Mouse (Mus musculus) testis, adult 2 months (tissue): ENCODE data around the gene Pheta2. TPM values are rescaled to one million over a fixed set of nuclear protein-coding genes. Genes with fewer than 3 reads are reported as not detected.

Source experiments
- H3K27ac ChIP-seq: fragments of 200-500 bp; 2 replicates; pipeline ENCODE4 v1.5.1; 2012; ENCODE audit warnings: low read depth, low read length; ENCODE audit not compliant: control insufficient read depth, insufficient read depth
- H3K27me3 ChIP-seq: fragments of 200-500 bp; 2 replicates; pipeline ENCODE4 v1.6.1; 2012; ENCODE audit warnings: mild to moderate bottlenecking, low read length, moderate library complexity; ENCODE audit not compliant: control insufficient read depth, insufficient read depth
- H3K36me3 ChIP-seq: fragments of 200-500 bp; 2 replicates; pipeline ENCODE4 v1.6.1; 2012; ENCODE audit warnings: mild to moderate bottlenecking, low read length; ENCODE audit not compliant: control insufficient read depth, insufficient read depth
- H3K4me1 ChIP-seq: fragments of 200-500 bp; 2 replicates; pipeline ENCODE4 v1.6.1; 2012; ENCODE audit warnings: low read length; ENCODE audit not compliant: control insufficient read depth, insufficient read depth
- H3K4me3 ChIP-seq: fragments of 200-500 bp; 2 replicates; pipeline ENCODE4 v1.5.1; 2012; ENCODE audit warnings: low read depth, mild to moderate bottlenecking, low read length, moderate library complexity, mixed read lengths; ENCODE audit not compliant: control insufficient read depth
- CTCF ChIP-seq: fragments of 200-500 bp; IDR thresholded peaks from 2 replicates; pipeline ENCODE4 v1.5.1; 2012; ENCODE audit warnings: low read depth, mild to moderate bottlenecking, inconsistent platforms, low read length, moderate library complexity; ENCODE audit not compliant: control insufficient read depth, insufficient read depth, insufficient replicate concordance
- POLR2A ChIP-seq: fragments of 200-500 bp; IDR thresholded peaks from 2 replicates; pipeline ENCODE4 v1.6.1; 2012; ENCODE audit warnings: low read depth, mild to moderate bottlenecking, inconsistent platforms, low read length, moderate library complexity; ENCODE audit not compliant: control insufficient read depth
- polyA plus RNA-seq: library from polyadenylated mRNA; depleted of rRNA; stranded (reverse); fragments of >200 nt; gene quantifications from 2 replicates; pipeline ENCODE4 v1.2.3, GENCODE M21; 2012

Gene Pheta2
- polyA plus RNA-seq, 1 experiment = 5.5 TPM

- Histone ChIP-seq H3K4me3 (no peak overlapping the region), H3K27ac (no peak overlapping the region), H3K4me1 (no peaks in the 10 kb centered on the region), H3K36me3 (no peaks in the 10 kb centered on the region), H3K27me3 (no peaks in the 10 kb centered on the region)
- TF ChIP-seq CTCF (no peak), POLR2A (no peak)
Measured at GRCm38 (mm10) chr15:82308416-82308815, 30.3 kb upstream of the Pheta2 start.

GRCm38 (mm10) chr15:82317839-82318238, 20.9 kb upstream of the Pheta2 start:
- H3K27me3 ChIP-seq = no peaks in the 10 kb centered on the region
- TF ChIP-seq POLR2A (no peak), CTCF (no peak)

GRCm38 (mm10) chr15:82319613-82320012, 19.1 kb upstream of the Pheta2 start:
- H3K27me3 ChIP-seq = no peaks in the 10 kb centered on the region
- no peaks in the 10 kb centered on the region for H3K4me1 ChIP-seq
- no peaks in the 10 kb centered on the region for H3K36me3 ChIP-seq
- no peak overlapping the region for H3K4me3 ChIP-seq
- TF ChIP-seq CTCF = no peak
- no peak for TF ChIP-seq POLR2A
- H3K27ac ChIP-seq = no peak overlapping the region

More at GRCm38 (mm10) chr15:82317839-82318238, 20.9 kb upstream of the Pheta2 start:
- no peak overlapping the region for H3K27ac ChIP-seq
- H3K36me3 ChIP-seq = no peaks in the 10 kb centered on the region
- H3K4me1 ChIP-seq = no peaks in the 10 kb centered on the region
- H3K4me3 ChIP-seq = no peak overlapping the region

GRCm38 (mm10) chr15:82322195-82322594, 16.5 kb upstream of the Pheta2 start:
- TF ChIP-seq POLR2A (no peak), CTCF (no peak)
- Histone ChIP-seq H3K4me3 (no peak overlapping the region), H3K27me3 (no peaks in the 10 kb centered on the region), H3K27ac (no peak overlapping the region), H3K36me3 (no peaks in the 10 kb centered on the region), H3K4me1 (no peaks in the 10 kb centered on the region)

- H3K4me1 ChIP-seq = no peaks in the 10 kb centered on the region
- no peak overlapping the region for H3K27ac ChIP-seq
- TF ChIP-seq CTCF = no peak
- no peak for TF ChIP-seq POLR2A
- H3K27me3 ChIP-seq = no peaks in the 10 kb centered on the region
- H3K36me3 ChIP-seq = no peaks in the 10 kb centered on the region
- peak overlapping the region; percentile 7; the same call in 1 of the 2 replicates for H3K4me3 ChIP-seq
Measured at GRCm38 (mm10) chr15:82325382-82325781, 13.4 kb upstream of the Pheta2 start.

- Histone ChIP-seq H3K36me3 (no peaks in the 10 kb centered on the region), H3K27ac (no peak overlapping the region), H3K27me3 (peaks cover under 1% of the 10 kb centered on the region; the same call in 1 of the 2 replicates), H3K4me3 (no peak overlapping the region), H3K4me1 (peaks cover 17% of the 10 kb centered on the region)
- TF ChIP-seq CTCF = no peak
- TF ChIP-seq POLR2A = no peak
Measured at GRCm38 (mm10) chr15:82335194-82335593, 3.5 kb upstream of the Pheta2 start.

- no peaks in the 10 kb centered on the region for H3K36me3 ChIP-seq
- TF ChIP-seq CTCF (no peak), POLR2A (no peak)
- H3K27me3 ChIP-seq = peaks cover 9% of the 10 kb centered on the region
- H3K4me1 ChIP-seq = peaks cover 29% of the 10 kb centered on the region
- peak overlapping the region; percentile 30 for H3K4me3 ChIP-seq
- no peak overlapping the region for H3K27ac ChIP-seq
Measured at GRCm38 (mm10) chr15:82336629-82337028, 2.1 kb upstream of the Pheta2 start.

GRCm38 (mm10) chr15:82337875-82338274, 867 bp upstream of the Pheta2 start:
- Histone ChIP-seq H3K4me1 (peaks cover 34% of the 10 kb centered on the region), H3K4me3 (peak overlapping the region; percentile 94), H3K27me3 (peaks cover 9% of the 10 kb centered on the region), H3K27ac (peak overlapping the region; percentile 83), H3K36me3 (no peaks in the 10 kb centered on the region)
- TF ChIP-seq POLR2A = no peak
- no peak for TF ChIP-seq CTCF

- peaks cover 39% of the 10 kb centered on the region for H3K4me1 ChIP-seq
- H3K27me3 ChIP-seq = peaks cover 9% of the 10 kb centered on the region
- no peak overlapping the region for H3K27ac ChIP-seq
Measured at GRCm38 (mm10) chr15:82339150-82339549, 408 bp downstream of the Pheta2 start.

More at GRCm38 (mm10) chr15:82339150-82339549, 408 bp downstream of the Pheta2 start:
- no peaks in the 10 kb centered on the region for H3K36me3 ChIP-seq
- peak overlapping the region; percentile 94 for H3K4me3 ChIP-seq
- no peak for TF ChIP-seq POLR2A
- no peak for TF ChIP-seq CTCF
